Mouse (Mus musculus) bone marrow, adult 2 months (tissue): Measurements from ENCODE around the gene Prkn. TPM values are rescaled to one million over a fixed set of nuclear protein-coding genes. Genes with fewer than 3 reads are reported as not detected.

Experiments
- H3K27ac ChIP-seq: fragments of 200-500 bp; 2 replicates; pipeline ENCODE4 v1.5.1; 2012; ENCODE audit warnings: low read depth, mild to moderate bottlenecking, control low read depth, inconsistent platforms, low read length; ENCODE audit not compliant: control insufficient read depth, poor library complexity, insufficient read depth
- H3K4me1 ChIP-seq: fragments of 200-500 bp; 2 replicates; pipeline ENCODE4 v1.6.1; 2011; ENCODE audit warnings: low read length; ENCODE audit not compliant: control insufficient read depth, insufficient read depth
- H3K4me3 ChIP-seq: fragments of 200-500 bp; replicated peaks from 2 replicates; pipeline ENCODE3; 2011; ENCODE audit warnings: mild to moderate bottlenecking, low read depth, low read length, control low read depth; ENCODE audit not compliant: control insufficient read depth
- CTCF ChIP-seq: fragments of 200-500 bp; IDR thresholded peaks from 2 replicates; pipeline ENCODE4 v1.5.1; 2011; ENCODE audit warnings: low read length, control low read depth; ENCODE audit not compliant: control insufficient read depth, insufficient read depth
- POLR2A ChIP-seq: fragments of 200-500 bp; IDR thresholded peaks from 2 replicates; pipeline ENCODE4 v1.6.1; 2011; ENCODE audit warnings: low read depth, mild to moderate bottlenecking, control low read depth, low read length, borderline replicate concordance; ENCODE audit not compliant: control insufficient read depth
- WGBS: fragments of 180-500 bp; shearing (Covaris S2); methylation state at CpG from one replicate; pipeline ENCODE4 v1.1.7; 2018; 5-methylcytosine and 5-hydroxymethylcytosine counted together
- polyA plus RNA-seq: library from polyadenylated mRNA; stranded (reverse); fragments of >200 nt; gene quantifications from 2 replicates; pipeline ENCODE4 v1.2.4, GENCODE M21; 2011; ENCODE audit warnings: low replicate concordance; ENCODE audit not compliant: missing spikeins, insufficient read depth, insufficient read length

The Prkn gene
- polyA plus RNA-seq, result 0.50 and 2.5 TPM in 2 replicates

DNA sequence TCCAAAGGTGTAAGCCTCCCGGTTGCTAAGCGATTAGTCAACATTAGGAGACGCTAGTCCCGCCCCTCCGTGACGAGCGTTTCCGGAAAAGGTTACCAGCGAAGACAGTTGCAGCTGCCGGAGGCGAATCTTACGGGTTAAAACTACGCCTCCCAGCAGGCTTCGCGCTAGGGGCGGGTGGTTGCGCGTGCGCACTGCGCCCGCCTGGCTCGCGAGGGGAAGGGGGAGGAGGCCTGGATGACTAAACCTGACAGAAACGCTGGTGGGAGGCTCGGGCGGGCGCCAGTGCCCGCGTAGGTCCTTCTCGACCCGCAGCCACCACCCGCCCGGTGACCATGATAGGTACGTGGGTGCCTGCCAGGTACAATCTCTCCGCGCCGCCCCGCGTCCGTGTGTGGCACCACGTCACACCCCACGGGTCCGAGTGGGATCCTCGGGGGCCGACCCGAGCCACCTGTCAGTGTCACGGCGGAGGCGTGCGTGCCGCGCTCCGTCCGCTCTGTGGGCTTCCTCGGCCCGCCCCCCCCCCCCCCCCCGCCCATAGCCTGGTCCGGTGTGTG, at the start of gene Prkn, which contains the start of gene Pacrg:
Gene Prkn (plus strand): TSS at position 237 of the 560 bp plus-strand sequence.
Gene Pacrg (minus strand): TSS at position 164 of the 560 bp plus-strand sequence.
- 1% methylated on average over 51 of the region's 58 CpGs for WGBS
- Histone ChIP-seq H3K27ac (no peak within 1 kb of the TSS; the same call in 1 of the 2 replicates), H3K4me3 (peak within 1 kb of the TSS; percentile 75), H3K4me1 (no peaks in the 10 kb centered on the region)
- TF ChIP-seq CTCF (no peak), POLR2A (0 out of 2 replicates have a peak, but pooled peaks have one; percentile 22)

DNA sequence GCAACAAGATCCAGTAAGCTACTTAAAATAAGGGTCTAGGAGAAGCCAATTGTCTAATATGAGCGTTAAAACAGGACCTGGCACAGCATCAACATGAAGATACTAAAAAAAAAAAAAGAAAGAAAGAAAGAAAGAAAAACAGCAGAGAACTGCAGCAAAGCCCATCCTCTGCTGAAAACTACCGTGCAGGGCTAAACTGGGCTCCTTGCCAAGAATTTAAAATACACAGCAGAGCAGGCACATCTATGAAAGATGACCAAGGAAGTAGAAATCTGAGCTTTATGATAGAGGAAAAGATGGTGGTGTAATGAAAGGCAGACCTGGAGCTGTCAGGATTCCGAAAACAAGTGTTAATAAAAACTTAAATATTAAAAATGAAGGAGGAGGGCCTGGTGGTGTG, 48.5 kb upstream of the Prkn start:
- 54% methylated on average over 3 of the region's 3 CpGs for WGBS

DNA sequence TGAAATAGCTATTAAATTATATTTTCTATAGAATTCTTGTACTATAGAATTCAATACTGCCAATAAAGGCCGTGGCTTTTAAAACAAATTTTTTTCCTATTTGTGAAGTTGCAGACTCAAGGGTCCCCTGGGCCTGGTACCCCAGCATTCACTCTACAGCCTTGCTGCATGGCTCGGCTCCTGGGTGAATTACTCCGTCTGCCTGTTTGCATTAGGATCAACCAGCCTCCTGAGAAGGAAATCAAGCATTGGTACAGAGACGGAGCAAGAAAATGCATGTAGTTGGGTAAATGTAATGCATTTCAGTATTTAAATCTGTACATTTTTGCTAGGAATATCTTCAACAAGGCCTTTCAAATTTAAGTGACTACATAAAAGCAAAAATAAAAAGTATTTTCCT, 33.5 kb upstream of the Prkn start:
- H3K4me1 ChIP-seq, result no peaks in the 10 kb centered on the region
- TF ChIP-seq CTCF, result no peak
- TF ChIP-seq POLR2A, result no peak
- no peak overlapping the region for H3K4me3 ChIP-seq
- 88% methylated on average over 4 of the region's 4 CpGs for WGBS
- no peak overlapping the region for H3K27ac ChIP-seq

More for the DNA sequence above, 48.5 kb upstream of the Prkn start:
- Histone ChIP-seq H3K27ac (no peak overlapping the region), H3K4me3 (no peak overlapping the region), H3K4me1 (no peaks in the 10 kb centered on the region)
- TF ChIP-seq POLR2A (no peak), CTCF (no peak)

DNA sequence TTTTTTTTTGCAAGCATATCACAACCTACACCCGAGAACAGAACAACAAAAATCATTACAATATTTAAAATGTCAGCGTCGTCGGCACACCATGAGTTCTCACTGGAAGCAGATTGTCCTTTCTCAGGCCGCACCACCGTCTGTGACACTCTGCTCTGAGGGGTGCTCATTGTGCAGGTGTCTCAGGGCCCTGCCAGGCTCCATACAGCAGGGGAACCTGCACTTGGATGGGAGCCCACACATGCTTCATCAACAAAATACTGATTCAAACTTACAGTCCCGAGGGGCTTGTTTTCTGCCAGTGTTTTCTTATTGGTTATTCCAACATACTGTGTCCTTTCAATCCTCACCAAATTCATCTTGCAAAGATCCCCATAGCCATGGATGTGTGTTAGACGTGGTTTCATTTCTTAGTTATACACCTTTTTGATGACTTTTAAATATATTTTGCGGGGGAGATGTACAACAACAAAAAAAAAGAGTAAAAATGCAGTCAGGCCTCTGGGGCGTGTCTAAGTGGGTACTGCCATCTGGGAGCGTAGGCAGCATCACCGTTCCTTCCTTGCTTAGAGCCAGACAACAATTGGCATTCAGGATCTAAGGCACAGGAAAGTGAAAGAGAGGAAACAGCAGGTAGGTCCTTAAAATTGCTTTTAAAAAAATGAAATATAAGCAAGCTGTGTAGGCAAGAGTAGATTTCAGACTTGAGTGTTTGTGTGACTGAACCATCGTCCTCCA, 32.8 kb upstream of the Prkn start:
- no peaks in the 10 kb centered on the region for H3K4me1 ChIP-seq
- WGBS, result 82% methylated on average over 13 of the region's 13 CpGs
- H3K4me3 ChIP-seq, result no peak overlapping the region
- TF ChIP-seq POLR2A (no peak), CTCF (no peak)
- H3K27ac ChIP-seq, result no peak overlapping the region

DNA sequence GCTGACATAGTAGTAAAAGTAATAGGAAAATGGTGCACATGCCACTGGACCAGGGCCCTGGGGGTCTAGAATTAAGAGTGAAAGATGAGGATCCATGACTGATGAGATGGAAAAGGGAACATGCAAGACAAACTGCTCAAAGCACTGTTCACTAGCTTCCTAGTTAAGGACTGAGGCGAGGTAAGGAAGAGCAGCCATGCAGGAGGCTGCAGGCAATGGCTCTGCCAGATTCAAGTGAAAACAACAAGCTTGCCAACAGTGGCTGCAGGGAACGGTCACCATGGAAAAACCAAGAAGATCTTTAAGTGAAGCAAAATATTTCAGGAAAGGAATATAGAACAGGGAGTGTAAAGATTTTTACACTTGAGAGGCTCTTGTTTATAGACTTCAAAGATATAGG, 31.6 kb upstream of the Prkn start:
- WGBS, result 69% methylated on average over 2 of the region's 2 CpGs
- Histone ChIP-seq H3K27ac (no peak overlapping the region), H3K4me3 (no peak overlapping the region), H3K4me1 (no peaks in the 10 kb centered on the region)
- TF ChIP-seq POLR2A, result no peak
- no peak for TF ChIP-seq CTCF

DNA sequence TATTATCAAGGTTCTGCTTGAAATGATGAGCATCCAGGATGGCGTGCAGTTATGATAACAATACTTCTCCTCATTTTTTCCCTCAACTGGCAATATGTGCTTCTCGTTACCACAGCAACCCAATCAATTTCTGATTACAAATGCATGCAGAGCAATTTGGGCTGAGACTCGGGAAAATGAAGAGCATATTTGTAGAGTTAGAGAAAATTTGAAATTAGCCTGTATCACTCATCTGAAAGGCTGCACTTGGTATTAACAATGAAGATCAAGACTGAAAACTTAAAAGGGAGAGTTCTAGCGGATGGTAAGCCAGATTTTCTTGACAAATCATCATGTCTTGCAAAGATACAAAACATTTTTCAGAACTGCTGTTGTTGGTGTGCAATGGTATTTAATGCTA, 21.2 kb upstream of the Prkn start:
- H3K27ac ChIP-seq, result no peak overlapping the region
- WGBS, result 77% methylated on average over 4 of the region's 4 CpGs
- H3K4me1 ChIP-seq, result no peaks in the 10 kb centered on the region
- TF ChIP-seq CTCF (no peak), POLR2A (no peak)
- H3K4me3 ChIP-seq, result no peak overlapping the region

DNA sequence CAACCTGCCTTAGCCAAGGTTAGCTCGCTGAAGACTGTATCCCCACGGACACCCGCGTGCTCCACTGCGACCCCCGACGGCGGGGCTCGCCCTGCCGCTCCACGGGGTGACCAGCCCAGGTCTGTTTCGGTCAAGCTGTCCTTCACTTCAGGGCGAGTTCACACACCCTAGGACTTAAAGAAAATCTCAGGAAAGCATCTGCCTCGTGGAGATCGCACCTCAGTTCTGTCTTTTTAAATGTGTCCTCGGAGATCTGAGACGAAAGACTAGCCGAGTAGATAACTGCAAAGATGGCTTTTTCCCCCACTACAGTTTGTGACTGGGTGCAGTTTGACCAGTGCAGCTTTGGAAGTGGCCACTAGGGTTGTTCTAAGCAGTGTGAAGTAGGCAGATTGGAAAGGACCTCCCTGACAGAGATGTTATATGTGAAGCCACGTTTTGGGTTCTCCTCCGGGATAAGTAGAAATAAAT, 582 bp downstream of the Prkn start:
- TF ChIP-seq POLR2A, result no peak
- no peak for TF ChIP-seq CTCF

DNA sequence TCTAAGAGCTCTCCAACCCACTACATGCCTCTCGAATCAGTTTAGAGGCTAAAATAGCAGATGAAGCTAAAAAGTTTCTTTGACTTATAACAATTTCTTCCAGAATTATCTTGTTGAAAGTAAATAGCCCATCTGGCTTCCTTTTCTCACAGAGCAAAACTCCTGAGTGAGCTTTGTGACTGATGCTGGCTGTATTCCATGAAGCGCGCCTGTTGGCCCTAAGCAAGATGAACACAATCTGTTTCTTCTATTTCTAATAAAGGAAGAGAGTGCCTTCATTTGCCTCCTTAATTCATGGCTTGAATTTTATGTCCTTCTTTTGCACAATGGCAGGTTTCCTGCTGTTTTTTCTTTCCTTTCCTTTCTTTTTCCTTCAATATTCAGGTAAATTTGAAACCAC, 14.0 kb downstream of the Prkn start:
- Histone ChIP-seq H3K4me1 (no peaks in the 10 kb centered on the region), H3K4me3 (no peak overlapping the region), H3K27ac (no peak overlapping the region)
- TF ChIP-seq CTCF, result no peak
- TF ChIP-seq POLR2A, result no peak
- WGBS, result 92% methylated on average over 3 of the region's 3 CpGs

More for the DNA sequence above, 582 bp downstream of the Prkn start:
- H3K4me3 ChIP-seq, result peak overlapping the region; percentile 75
- no peak overlapping the region for H3K27ac ChIP-seq
- 4% methylated on average over 20 of the region's 20 CpGs for WGBS
- H3K4me1 ChIP-seq, result no peaks in the 10 kb centered on the region
